Mouse (Mus musculus) lung, adult 2 months (tissue): ENCODE measurements around the gene Nacc2.

Experiments used
- CTCF ChIP-seq: fragments of 200-500 bp; IDR thresholded peaks from 2 replicates; pipeline ENCODE4 v1.5.1; 2011; ENCODE audit warnings: mild to moderate bottlenecking, low read length, control low read depth; ENCODE audit not compliant: insufficient read depth
- POLR2A ChIP-seq: fragments of 200-500 bp; IDR thresholded peaks from 2 replicates; pipeline ENCODE4 v1.6.1; 2011; ENCODE audit warnings: low read depth, mild to moderate bottlenecking, control low read depth, low read length, borderline replicate concordance; ENCODE audit errors: extremely low read depth

- no peak for TF ChIP-seq POLR2A
- no peak for TF ChIP-seq CTCF
These were observed 43.9 kb upstream of the Nacc2 start for GRCm38 (mm10) chr2:26166890-26167289.
